14 mouse cellular contexts compared by ENCODE assay signal in genomic region chr1:84549367-84550064, GRCm38 (mm10).
A peak's percentile ranks its signal among the peaks of the same experiment; 100 is the strongest.
DNase-seq lines count a peak whose midpoint lies in the region; ATAC-seq lines count a peak whose summit lies in the region.
"Had no signal": no experiment of that assay in that cellular context is flagged by ENCODE, and none has a peak within 500 bp of the region (broad histone marks: within the 10 kb centered on the region; RNA-seq: fewer than 3 reads in every experiment).

No protein-coding gene starts in this region.

- 7% methylated on average over 2 of the region's 2 CpGs for WGBS in midbrain, embryonic 12.5 days
- 19% methylated on average over 2 of the region's 2 CpGs for WGBS in midbrain, embryonic 14.5 days
- WGBS in hindbrain, embryonic 14.5 days = 17% methylated on average over 2 of the region's 2 CpGs
- WGBS in neural tube, embryonic 15.5 days = 4% methylated on average over 2 of the region's 2 CpGs
- 18% methylated on average over 2 of the region's 2 CpGs for WGBS in intestine, embryonic 16.5 days

- H3K27me3 ChIP-seq in midbrain, embryonic 12.5 days = no peaks in the 10 kb centered on the region
- no peaks in the 10 kb centered on the region for H3K27me3 ChIP-seq in midbrain, embryonic 14.5 days (ENCODE audit: control insufficient read depth, insufficient read depth, low read length)
- H3K27me3 ChIP-seq in hindbrain, embryonic 14.5 days (ENCODE audit: control insufficient read depth, insufficient read depth, low read length) = no peaks in the 10 kb centered on the region
- H3K27me3 ChIP-seq in neural tube, embryonic 15.5 days (replicated peaks) = no peaks in the 10 kb centered on the region
- H3K27me3 ChIP-seq in intestine, embryonic 16.5 days (replicated peaks; ENCODE audit: control insufficient read depth, insufficient read depth, low read length) = no peaks in the 10 kb centered on the region
- H3K27me3 ChIP-seq: embryonic facial prominence, embryonic 12.5 days; heart, embryonic 15.5 days had no signal

- H3K4me2 ChIP-seq in midbrain, embryonic 12.5 days (replicated peaks) = no peak overlapping the region
- H3K4me2 ChIP-seq in midbrain, embryonic 14.5 days (ENCODE audit: low read length) = no peak overlapping the region
- H3K4me2 ChIP-seq in hindbrain, embryonic 14.5 days (replicated peaks) = no peak overlapping the region
- no peak overlapping the region for H3K4me2 ChIP-seq in neural tube, embryonic 15.5 days
- H3K4me2 ChIP-seq in intestine, embryonic 16.5 days (ENCODE audit: low read depth, low read length) = no peak overlapping the region
- H3K4me2 ChIP-seq: embryonic facial prominence, embryonic 12.5 days; heart, embryonic 15.5 days had no signal

- H3K36me3 ChIP-seq in midbrain, embryonic 12.5 days = no peaks in the 10 kb centered on the region
- H3K36me3 ChIP-seq in midbrain, embryonic 14.5 days (ENCODE audit: control insufficient read depth, insufficient read depth, low read length) = no peaks in the 10 kb centered on the region
- no peaks in the 10 kb centered on the region; the same call in 1 of the 2 replicates for H3K36me3 ChIP-seq in hindbrain, embryonic 14.5 days (replicated peaks; ENCODE audit: control insufficient read depth, insufficient read depth)
- no peaks in the 10 kb centered on the region for H3K36me3 ChIP-seq in neural tube, embryonic 15.5 days
- H3K36me3 ChIP-seq in intestine, embryonic 16.5 days (ENCODE audit: control insufficient read depth, insufficient read depth, low read length) = no peaks in the 10 kb centered on the region
- H3K36me3 ChIP-seq: embryonic facial prominence, embryonic 12.5 days; heart, embryonic 15.5 days had no signal

- no peak overlapping the region for H3K4me3 ChIP-seq in midbrain, embryonic 12.5 days
- H3K4me3 ChIP-seq in midbrain, embryonic 14.5 days (replicated peaks; ENCODE audit: low read depth, low read length) = no peak overlapping the region
- H3K4me3 ChIP-seq in hindbrain, embryonic 14.5 days (replicated peaks; ENCODE audit: low read length) = no peak overlapping the region
- H3K4me3 ChIP-seq in neural tube, embryonic 15.5 days (replicated peaks) = no peak overlapping the region
- H3K4me3 ChIP-seq in intestine, embryonic 16.5 days (ENCODE audit: low read length) = no peak overlapping the region
- H3K4me3 ChIP-seq: embryonic facial prominence, embryonic 12.5 days; gastrocnemius, adult 2 months; heart, embryonic 15.5 days had no signal

- no peak overlapping the region for H3K27ac ChIP-seq in midbrain, embryonic 12.5 days (replicated peaks)
- no peak overlapping the region for H3K27ac ChIP-seq in midbrain, embryonic 14.5 days (replicated peaks; ENCODE audit: low read depth, low read length)
- no peak overlapping the region for H3K27ac ChIP-seq in hindbrain, embryonic 14.5 days
- peak overlapping the region; percentile 66 for H3K27ac ChIP-seq in neural tube, embryonic 15.5 days (replicated peaks)
- no peak overlapping the region for H3K27ac ChIP-seq in intestine, embryonic 16.5 days (ENCODE audit: low read length)
- H3K27ac ChIP-seq: embryonic facial prominence, embryonic 12.5 days; gastrocnemius, adult 2 months; heart, embryonic 15.5 days had no signal

- no peak for DNase-seq in midbrain, embryonic 14.5 days
- peak; percentile 24 for DNase-seq in embryo, embryonic 11 days
- peak; percentile 38 for DNase-seq in hindbrain, embryonic 14.5 days (ENCODE audit: low spot score)
- DNase-seq in c-Kit-positive CD71-positive TER-119-positive erythroid progenitor cells, embryonic 14.5 days (ENCODE audit: low spot score) = no peak
- DNase-seq in adrenal gland, adult 18-20 months (ENCODE audit: low spot score in 2 of 2) = no peak
- DNase-seq: gastrocnemius, adult 2 months; left cerebral cortex, postnatal 4 days; lung, postnatal 4 days; thymus, adult 18-20 months had no signal

- H3K9ac ChIP-seq in midbrain, embryonic 12.5 days (replicated peaks) = no peak overlapping the region
- H3K9ac ChIP-seq in midbrain, embryonic 14.5 days (replicated peaks; ENCODE audit: low read length) = no peak overlapping the region
- no peak overlapping the region for H3K9ac ChIP-seq in hindbrain, embryonic 14.5 days
- no peak overlapping the region for H3K9ac ChIP-seq in neural tube, embryonic 15.5 days (replicated peaks)
- H3K9ac ChIP-seq in intestine, embryonic 16.5 days (ENCODE audit: low read depth, low read length) = no peak overlapping the region
- H3K9ac ChIP-seq: embryonic facial prominence, embryonic 12.5 days; heart, embryonic 15.5 days had no signal

- no peaks in the 10 kb centered on the region for H3K9me3 ChIP-seq in midbrain, embryonic 12.5 days
- no peaks in the 10 kb centered on the region for H3K9me3 ChIP-seq in midbrain, embryonic 14.5 days (ENCODE audit: control insufficient read depth, low read length)
- no peaks in the 10 kb centered on the region for H3K9me3 ChIP-seq in hindbrain, embryonic 14.5 days (ENCODE audit: control insufficient read depth, low read length)
- no peaks in the 10 kb centered on the region for H3K9me3 ChIP-seq in neural tube, embryonic 15.5 days (replicated peaks)
- no peaks in the 10 kb centered on the region for H3K9me3 ChIP-seq in intestine, embryonic 16.5 days (ENCODE audit: control insufficient read depth, low read length)
- H3K9me3 ChIP-seq: embryonic facial prominence, embryonic 12.5 days; heart, embryonic 15.5 days had no signal

- ATAC-seq in midbrain, embryonic 12.5 days (ENCODE audit: low FRiP score, low read depth) = peak; percentile 63; the same call in 1 of the 2 replicates
- no peak for ATAC-seq in midbrain, embryonic 14.5 days (ENCODE audit: low FRiP score, low TSS enrichment)
- ATAC-seq in hindbrain, embryonic 14.5 days (ENCODE audit: low FRiP score) = peak; percentile 86
- peak; percentile 94 for ATAC-seq in neural tube, embryonic 15.5 days (ENCODE audit: low FRiP score)
- ATAC-seq in intestine, embryonic 16.5 days = no peak

- peaks cover 5% of the 10 kb centered on the region; the same call in 1 of the 2 replicates for H3K4me1 ChIP-seq in midbrain, embryonic 12.5 days
- H3K4me1 ChIP-seq in midbrain, embryonic 14.5 days (ENCODE audit: control insufficient read depth, insufficient read depth, low read length) = no peaks in the 10 kb centered on the region
- no peaks in the 10 kb centered on the region for H3K4me1 ChIP-seq in hindbrain, embryonic 14.5 days (replicated peaks; ENCODE audit: control insufficient read depth, insufficient read depth, low read length)
- H3K4me1 ChIP-seq in neural tube, embryonic 15.5 days = peaks cover 8% of the 10 kb centered on the region; the same call in 1 of the 2 replicates
- no peaks in the 10 kb centered on the region for H3K4me1 ChIP-seq in intestine, embryonic 16.5 days (ENCODE audit: control insufficient read depth, insufficient read depth, low read length)
- H3K4me1 ChIP-seq: embryonic facial prominence, embryonic 12.5 days had no signal

Comparison
In these comparisons a context has a peak if more than half of its experiments do, and no peak if none do; other contexts are left out.
1. ATAC-seq: peak in midbrain, embryonic 12.5 days (single experiment), hindbrain, embryonic 14.5 days (single experiment) and neural tube, embryonic 15.5 days (single experiment); none in midbrain, embryonic 14.5 days (single experiment) and intestine, embryonic 16.5 days (single experiment).
2. DNase-seq: peak in embryo, embryonic 11 days (single experiment) and hindbrain, embryonic 14.5 days (single experiment); none in midbrain, embryonic 14.5 days (single experiment), c-Kit-positive CD71-positive TER-119-positive erythroid progenitor cells, embryonic 14.5 days (single experiment) and adrenal gland, adult 18-20 months (0 of 2).